Mouse (Mus musculus): ENCODE measurements around the gene Zbtb26. TPM values are rescaled to one million over a fixed set of nuclear protein-coding genes. Genes with fewer than 3 reads are reported as not detected.
A peak's percentile ranks its signal among the peaks of the same experiment; 100 is the strongest.

Gene Zbtb26
- total and polyA plus RNA-seq, 3 experiments = 4.2 to 5.0 TPM; not detected in 1

GRCm38 (mm10) chr2:37395539-37395938 is 47.4 kb downstream of the Zbtb26 start:
- Histone ChIP-seq H3K79me2 (ENCODE audit: control insufficient read depth, insufficient read depth, low read length, poor library complexity) (no peaks in the 10 kb centered on the region), H3K9ac (ENCODE audit: control insufficient read depth, low read depth, low read length, poor library complexity, severe bottlenecking) (no peak overlapping the region), H3K27me3 (ENCODE audit: control insufficient read depth in 1 of 2, insufficient read depth in 2 of 2, low read length in 2 of 2) (no peaks in the 10 kb centered on the region), H3K4me3 (ENCODE audit: control insufficient read depth in 1 of 2, insufficient read depth in 1 of 2, low read depth in 2 of 2, low read length in 2 of 2) (no peak overlapping the region), H3K36me3 (ENCODE audit: control insufficient read depth in 1 of 2, insufficient read depth in 2 of 2, low read length in 2 of 2) (peaks cover 0 to 20% of the 10 kb centered on the region in 2 experiments; a peak in 3 of 4 replicates), H3K9me3 (replicated peaks; ENCODE audit: insufficient read depth, low read length) (no peaks in the 10 kb centered on the region), H3K4me1 (ENCODE audit: control insufficient read depth in 1 of 2, insufficient read depth in 2 of 2, low read length in 2 of 2) (no peaks in the 10 kb centered on the region), H3K27ac (ENCODE audit: control insufficient read depth, low read depth, low read length) (no peak overlapping the region)
- TF ChIP-seq ZNF384 (IDR thresholded peaks at IDR 0.05; ENCODE audit: low read depth, low read length) = no peak
- no peak for TF ChIP-seq USF2 (IDR thresholded peaks at IDR 0.05; ENCODE audit: borderline replicate concordance in 1 of 2, insufficient read depth in 1 of 2, low read depth in 1 of 2, low read length in 2 of 2)
- peak; percentile 24; the same call in 1 of the 2 replicates for TF ChIP-seq ZC3H11A (IDR thresholded peaks at IDR 0.05; ENCODE audit: low read depth, low read length)
- peak; percentile 52; the same call in 1 of the 2 replicates for TF ChIP-seq MAFK (IDR thresholded peaks at IDR 0.05; ENCODE audit: borderline replicate concordance, low read depth, low read length)
- TF ChIP-seq RAD21 (IDR thresholded peaks at IDR 0.05; ENCODE audit: low read depth, low read length) = peak; percentile 27
- TF ChIP-seq RCOR1 (IDR thresholded peaks at IDR 0.05; ENCODE audit: low read depth, low read length) = no peak
- peak in 1 of 3 experiments; percentile 50; a peak in 2 of 6 replicates for TF ChIP-seq CTCF (IDR thresholded peaks at IDR 0.05 in 2 of 3, conservative IDR thresholded peaks at IDR 0.05 in 1 of 3; ENCODE audit: control insufficient read depth in 1 of 3, insufficient read depth in 1 of 3, low read depth in 2 of 3, low read length in 3 of 3, poor library complexity in 1 of 3, severe bottlenecking in 1 of 3)
- no peak for TF ChIP-seq MAX (IDR thresholded peaks at IDR 0.05; ENCODE audit: low read length)
- TF ChIP-seq SMC3 (IDR thresholded peaks at IDR 0.05; ENCODE audit: low read depth, low read length) = peak; percentile 48
- peak; percentile 23 for DNase-seq (ENCODE audit: low read depth, low spot score)

GRCm38 (mm10) chr2:37382921-37383320 is 60.0 kb downstream of the Zbtb26 start:
- Histone ChIP-seq H3K9ac (ENCODE audit: control insufficient read depth, low read depth, low read length, poor library complexity, severe bottlenecking) (no peak overlapping the region), H3K27ac (ENCODE audit: control insufficient read depth, low read depth, low read length) (no peak overlapping the region), H3K4me1 (ENCODE audit: control insufficient read depth in 1 of 2, insufficient read depth in 2 of 2, low read length in 2 of 2) (no peaks in the 10 kb centered on the region), H3K9me3 (replicated peaks; ENCODE audit: insufficient read depth, low read length) (no peaks in the 10 kb centered on the region), H3K79me2 (ENCODE audit: control insufficient read depth, insufficient read depth, low read length, poor library complexity) (no peaks in the 10 kb centered on the region), H3K4me3 (ENCODE audit: control insufficient read depth in 1 of 2, insufficient read depth in 1 of 2, low read depth in 2 of 2, low read length in 2 of 2) (no peak overlapping the region), H3K36me3 (ENCODE audit: control insufficient read depth in 1 of 2, insufficient read depth in 2 of 2, low read length in 2 of 2) (peaks cover 0 to 22% of the 10 kb centered on the region in 2 experiments; a peak in 2 of 4 replicates), H3K27me3 (ENCODE audit: control insufficient read depth in 1 of 2, insufficient read depth in 2 of 2, low read length in 2 of 2) (no peaks in the 10 kb centered on the region)
- DNase-seq (ENCODE audit: low read depth, low spot score) = no peak
- TF ChIP-seq MYB (IDR thresholded peaks at IDR 0.05; ENCODE audit: low read depth, low read length) (no peak), E2F4 (IDR thresholded peaks at IDR 0.05; ENCODE audit: borderline replicate concordance, low read depth, low read length) (no peak), CHD2 (IDR thresholded peaks at IDR 0.05; ENCODE audit: low read length) (no peak), ETS1 (IDR thresholded peaks at IDR 0.05; ENCODE audit: low read depth, low read length) (no peak), CTCF (IDR thresholded peaks at IDR 0.05 in 2 of 3, conservative IDR thresholded peaks at IDR 0.05 in 1 of 3; ENCODE audit: control insufficient read depth in 1 of 3, insufficient read depth in 1 of 3, low read depth in 2 of 3, low read length in 3 of 3, poor library complexity in 1 of 3, severe bottlenecking in 1 of 3) (no peak), HCFC1 (IDR thresholded peaks at IDR 0.05; ENCODE audit: low read depth, low read length) (no peak), SMC3 (IDR thresholded peaks at IDR 0.05; ENCODE audit: low read depth, low read length) (no peak)

Other genes with a start within 250 kb of the Zbtb26 start
- not detected in 2 replicates for gene Olfr366, start 231.6 kb downstream of the Zbtb26 start, total RNA-seq (2012; rRNA removed)
- gene Olfr366, start 231.6 kb downstream of the Zbtb26 start, polyA plus RNA-seq (2012; ENCODE audit: insufficient read depth in 1 of 2, insufficient read length in 2 of 2, low read depth in 1 of 2, low replicate concordance in 2 of 2, missing spikeins in 1 of 2) = under 1 TPM in 1 of 2 experiments, not detected in 1; 0.01 TPM
- not detected in 2 replicates for gene Olfr368, start 116.6 kb downstream of the Zbtb26 start, total RNA-seq (2012; rRNA removed)
- not detected for gene Olfr368, start 116.6 kb downstream of the Zbtb26 start, polyA plus RNA-seq (2012; ENCODE audit: insufficient read depth in 1 of 2, insufficient read length in 2 of 2, low read depth in 1 of 2, low replicate concordance in 2 of 2, missing spikeins in 1 of 2)
- 25.7 and 30.4 TPM in 2 replicates for gene Pdcl, start 83.8 kb downstream of the Zbtb26 start, total RNA-seq (2012; rRNA removed)
- gene Pdcl, start 83.8 kb downstream of the Zbtb26 start, polyA plus RNA-seq (2012; ENCODE audit: insufficient read depth in 1 of 2, insufficient read length in 2 of 2, low read depth in 1 of 2, low replicate concordance in 2 of 2, missing spikeins in 1 of 2) = 10 to 100 TPM in 1 of 2 experiments, not detected in 1; 45.8 TPM
- gene Rc3h2, start 20.2 kb downstream of the Zbtb26 start, total RNA-seq (2012; rRNA removed) = 9.8 and 10.5 TPM in 2 replicates
- 10 to 100 TPM in 1 of 2 experiments, 1 to 10 TPM in 1; 4.1 to 43.5 TPM for gene Rc3h2, start 20.2 kb downstream of the Zbtb26 start, polyA plus RNA-seq (2012; ENCODE audit: insufficient read depth in 1 of 2, insufficient read length in 2 of 2, low read depth in 1 of 2, low replicate concordance in 2 of 2, missing spikeins in 1 of 2)
- gene Zbtb6, start within 50 bp of the Zbtb26 start, total RNA-seq (2012; rRNA removed) = 7.4 and 8.7 TPM in 2 replicates
- 1 to 10 TPM in 1 of 2 experiments, not detected in 1; 5.3 TPM for gene Zbtb6, start within 50 bp of the Zbtb26 start, polyA plus RNA-seq (2012; ENCODE audit: insufficient read depth in 1 of 2, insufficient read length in 2 of 2, low read depth in 1 of 2, low replicate concordance in 2 of 2, missing spikeins in 1 of 2)
- 10.5 and 12.6 TPM in 2 replicates for gene Rabgap1, start 144 bp upstream of the Zbtb26 start, total RNA-seq (2012; rRNA removed)
- 10 to 100 TPM; 12.9 to 49.8 TPM for gene Rabgap1, start 144 bp upstream of the Zbtb26 start, polyA plus RNA-seq (2012; ENCODE audit: insufficient read depth in 1 of 2, insufficient read length in 2 of 2, low read depth in 1 of 2, low replicate concordance in 2 of 2, missing spikeins in 1 of 2)
- gene Gpr21, start 73.2 kb upstream of the Zbtb26 start, total RNA-seq (2012; rRNA removed) = 0.16 and 0.23 TPM in 2 replicates
- under 1 TPM in 1 of 2 experiments, not detected in 1; 0.01 TPM for gene Gpr21, start 73.2 kb upstream of the Zbtb26 start, polyA plus RNA-seq (2012; ENCODE audit: insufficient read depth in 1 of 2, insufficient read length in 2 of 2, low read depth in 1 of 2, low replicate concordance in 2 of 2, missing spikeins in 1 of 2)